Mouse (Mus musculus): ENCODE measurements around the gene AW146154. TPM values are rescaled to one million over a fixed set of nuclear protein-coding genes. Genes with fewer than 3 reads are reported as not detected.
"Not testable (repeated sequence)": the region's sequence is repeated elsewhere in the genome, so short reads cannot be mapped to it uniquely, and the experiment has no call there.

AW146154 gene
- polyA plus RNA-seq, 1 experiment from 2014 or later = 8.1 TPM

- H3K4me3 ChIP-seq (ENCODE audit: low read depth, low read length); H3K4me1 ChIP-seq (ENCODE audit: control insufficient read depth, insufficient read depth, low read length); ATAC-seq (ENCODE audit: low FRiP score); H3K4me2 ChIP-seq; H3K27me3 ChIP-seq (ENCODE audit: control insufficient read depth, insufficient read depth, low read length); H3K27ac ChIP-seq (ENCODE audit: low read depth, low read length); H3K9ac ChIP-seq (ENCODE audit: low read length); H3K36me3 ChIP-seq (ENCODE audit: control insufficient read depth, insufficient read depth, low read length); H3K9me3 ChIP-seq (ENCODE audit: control insufficient read depth, low read length); DNase-seq (ENCODE audit: low spot score, missing footprints): not testable (repeated sequence)
- WGBS = 82% methylated on average over 1 of the region's 1 CpGs
Measured at GRCm38 (mm10) chr7:41448596-41448995, 51.1 kb downstream of the AW146154 start, which contains the start of gene Vmn2r57. Gene Vmn2r57, minus strand, starts transcription at chr7:41448696.

Other genes with a start within 250 kb of the AW146154 start
- gene AI987944, start 106.5 kb downstream of the AW146154 start, polyA plus RNA-seq (2014; fragmentation: Nextera tagmentation; extraction: Ambion mirVana) = 11.7 and 13.3 TPM in 2 replicates
- 0.22 and 0.26 TPM in 2 replicates for gene Vmn2r57, start 51.2 kb downstream of the AW146154 start, polyA plus RNA-seq (2014; fragmentation: Nextera tagmentation; extraction: Ambion mirVana)
- 0.04 and 0.12 TPM in 2 replicates for gene Gm20449, start 473 bp downstream of the AW146154 start, polyA plus RNA-seq (2014; fragmentation: Nextera tagmentation; extraction: Ambion mirVana)
- not detected in 2 replicates for gene Gm6871, start 73.8 kb upstream of the AW146154 start, polyA plus RNA-seq (2014; fragmentation: Nextera tagmentation; extraction: Ambion mirVana)
- gene 2610021A01Rik, start 99.3 kb upstream of the AW146154 start, polyA plus RNA-seq (2014; fragmentation: Nextera tagmentation; extraction: Ambion mirVana) = 20.0 and 22.6 TPM in 2 replicates
- 18.7 and 22.6 TPM in 2 replicates for gene Zfp788, start 133.3 kb upstream of the AW146154 start, polyA plus RNA-seq (2014; fragmentation: Nextera tagmentation; extraction: Ambion mirVana)

All from midbrain, embryonic 11.5 days (tissue).